Mouse (Mus musculus): ENCODE results near the gene Usp34. TPM values are rescaled to one million over a fixed set of nuclear protein-coding genes. Genes with fewer than 3 reads are reported as not detected.

The Usp34 gene
- total and polyA plus RNA-seq, 2 experiments: 3.0 to 29.4 TPM

DNA sequence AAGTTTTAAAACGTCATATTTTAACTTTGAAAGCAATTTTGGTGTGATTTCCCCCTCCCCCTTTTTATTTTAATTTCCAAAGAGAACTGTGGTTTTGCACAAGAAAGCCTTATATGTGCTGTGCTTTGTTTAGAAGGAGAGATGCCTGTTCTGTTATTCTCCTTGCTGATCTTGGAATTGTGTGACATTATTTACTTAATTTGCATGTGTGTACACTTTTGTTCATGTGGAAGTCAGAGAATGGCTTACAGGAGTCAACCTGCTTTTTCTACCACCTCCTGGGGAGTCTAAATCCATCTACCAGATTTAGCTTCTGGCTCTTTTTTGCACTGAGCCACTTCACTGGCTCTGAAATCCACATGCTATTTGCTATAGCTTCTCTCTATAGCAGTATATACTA is 76.1 kb downstream of the Usp34 start:
- TF ChIP-seq CTCF (IDR thresholded peaks at IDR 0.05; ENCODE audit: low read depth, low read length): no peak
- no peak for TF ChIP-seq POLR2A (IDR thresholded peaks at IDR 0.05; ENCODE audit: extremely low read depth, insufficient read depth, low read length)

DNA sequence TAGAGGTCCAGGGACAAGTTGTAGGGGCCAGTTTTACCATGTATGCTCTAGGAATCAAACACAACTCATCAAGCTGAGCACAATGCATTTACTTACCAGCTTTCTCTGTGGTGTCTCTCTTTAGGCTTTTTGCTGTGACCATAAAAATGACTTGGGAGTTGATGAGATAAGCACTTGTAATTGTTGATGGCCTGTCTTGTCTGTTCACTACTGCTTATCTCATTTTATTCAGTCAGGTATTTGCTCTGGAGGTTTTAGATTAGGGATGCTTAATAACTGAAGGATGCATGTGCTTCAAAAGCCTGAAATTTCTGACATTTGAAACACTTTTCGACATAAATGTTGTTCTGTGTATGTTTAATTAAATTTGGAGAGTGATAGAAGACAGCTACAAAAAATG is 83.0 kb downstream of the Usp34 start:
- Histone ChIP-seq H3K4me3 (ENCODE audit: insufficient read depth, low read depth, low read length) (no peak overlapping the region), H3K27ac (replicated peaks; ENCODE audit: insufficient read depth, low read depth, low read length) (no peak overlapping the region), H3K27me3 (ENCODE audit: control insufficient read depth, insufficient read depth, low read length) (no peaks in the 10 kb centered on the region), H3K36me3 (ENCODE audit: control insufficient read depth, insufficient read depth, low read length) (peaks cover 34% of the 10 kb centered on the region), H3K9ac (ENCODE audit: low read depth, low read length) (no peak overlapping the region), H3K4me1 (ENCODE audit: control insufficient read depth, insufficient read depth, low read length) (no peaks in the 10 kb centered on the region), H3K79me2 (ENCODE audit: control insufficient read depth, insufficient read depth, low read length) (no peaks in the 10 kb centered on the region)
- 96% methylated on average over 1 of the region's 1 CpGs for WGBS
- no peak for DNase-seq (ENCODE audit: extremely low read depth, low read depth, low spot score)
- no peak for TF ChIP-seq CTCF (IDR thresholded peaks at IDR 0.05; ENCODE audit: low read depth, low read length)
- TF ChIP-seq POLR2A (IDR thresholded peaks at IDR 0.05; ENCODE audit: extremely low read depth, insufficient read depth, low read length): no peak

More for the DNA sequence above, 76.1 kb downstream of the Usp34 start:
- Histone ChIP-seq H3K4me3 (ENCODE audit: insufficient read depth, low read depth, low read length) (no peak overlapping the region), H3K9ac (ENCODE audit: low read depth, low read length) (no peak overlapping the region), H3K27ac (replicated peaks; ENCODE audit: insufficient read depth, low read depth, low read length) (no peak overlapping the region), H3K4me1 (ENCODE audit: control insufficient read depth, insufficient read depth, low read length) (no peaks in the 10 kb centered on the region), H3K27me3 (ENCODE audit: control insufficient read depth, insufficient read depth, low read length) (no peaks in the 10 kb centered on the region), H3K36me3 (ENCODE audit: control insufficient read depth, insufficient read depth, low read length) (peaks cover 20% of the 10 kb centered on the region), H3K79me2 (ENCODE audit: control insufficient read depth, insufficient read depth, low read length) (peaks cover 2% of the 10 kb centered on the region; the same call in 1 of the 2 replicates)
- 84% methylated on average over 1 of the region's 1 CpGs for WGBS
- no peak for DNase-seq (ENCODE audit: extremely low read depth, low read depth, low spot score)

DNA sequence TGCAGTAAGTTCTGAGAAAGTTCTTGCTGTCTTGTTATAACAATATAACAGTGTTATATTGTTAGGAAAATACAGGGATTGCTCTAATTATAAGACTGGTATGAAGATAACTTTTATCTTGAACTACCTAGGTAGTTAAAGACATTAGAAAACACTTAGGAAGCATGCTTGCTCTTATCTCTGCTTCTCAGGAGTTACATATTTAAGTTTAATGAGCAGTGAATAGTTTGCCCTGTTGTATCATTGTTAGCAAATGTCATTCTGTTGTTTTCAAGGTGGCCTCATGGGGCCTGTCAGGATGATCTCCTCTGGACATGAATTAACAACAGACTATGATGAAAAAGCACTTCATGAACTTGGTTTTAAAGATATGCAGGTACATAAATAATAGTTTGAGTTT is 85.9 kb downstream of the Usp34 start:
- no peaks in the 10 kb centered on the region for H3K4me1 ChIP-seq (ENCODE audit: control insufficient read depth, insufficient read depth, low read length)
- DNase-seq (ENCODE audit: extremely low read depth, low read depth, low spot score): no peak
- H3K27ac ChIP-seq (replicated peaks; ENCODE audit: insufficient read depth, low read depth, low read length): no peak overlapping the region
- no peak overlapping the region for H3K4me3 ChIP-seq (ENCODE audit: insufficient read depth, low read depth, low read length)
- H3K79me2 ChIP-seq (ENCODE audit: control insufficient read depth, insufficient read depth, low read length): no peaks in the 10 kb centered on the region; the same call in 1 of the 2 replicates
- no peaks in the 10 kb centered on the region for H3K27me3 ChIP-seq (ENCODE audit: control insufficient read depth, insufficient read depth, low read length)
- H3K9ac ChIP-seq (ENCODE audit: low read depth, low read length): no peak overlapping the region
- H3K36me3 ChIP-seq (ENCODE audit: control insufficient read depth, insufficient read depth, low read length): peaks cover 38% of the 10 kb centered on the region
- TF ChIP-seq CTCF (IDR thresholded peaks at IDR 0.05; ENCODE audit: low read depth, low read length): no peak
- TF ChIP-seq POLR2A (IDR thresholded peaks at IDR 0.05; ENCODE audit: extremely low read depth, insufficient read depth, low read length): no peak

DNA sequence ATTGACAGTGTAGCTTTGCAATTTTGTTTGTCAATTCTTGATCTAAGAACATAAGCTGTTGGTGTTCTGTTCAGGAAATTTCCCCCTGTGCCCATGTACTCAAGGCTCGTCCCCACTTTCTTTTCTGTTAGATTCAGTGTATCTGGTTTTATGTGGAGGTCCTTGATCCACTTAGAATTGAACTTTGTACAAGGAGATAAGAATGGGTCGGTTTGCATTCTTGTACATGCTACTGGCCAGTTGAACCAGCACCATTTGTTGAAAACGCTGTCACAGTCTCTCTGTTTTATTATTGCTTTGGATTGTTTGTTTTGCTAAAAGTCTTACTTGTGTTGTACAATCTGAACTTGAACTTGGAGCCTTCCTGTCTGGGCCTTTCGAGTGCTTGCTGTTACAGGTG is 89.9 kb downstream of the Usp34 start:
- H3K27ac ChIP-seq (replicated peaks; ENCODE audit: insufficient read depth, low read depth, low read length): no peak overlapping the region
- H3K36me3 ChIP-seq (ENCODE audit: control insufficient read depth, insufficient read depth, low read length): peaks cover 36% of the 10 kb centered on the region
- no peaks in the 10 kb centered on the region for H3K4me1 ChIP-seq (ENCODE audit: control insufficient read depth, insufficient read depth, low read length)
- no peak for TF ChIP-seq POLR2A (IDR thresholded peaks at IDR 0.05; ENCODE audit: extremely low read depth, insufficient read depth, low read length)
- TF ChIP-seq CTCF (IDR thresholded peaks at IDR 0.05; ENCODE audit: low read depth, low read length): no peak
- DNase-seq (ENCODE audit: extremely low read depth, low read depth, low spot score): no peak
- H3K9ac ChIP-seq (ENCODE audit: low read depth, low read length): no peak overlapping the region
- H3K79me2 ChIP-seq (ENCODE audit: control insufficient read depth, insufficient read depth, low read length): no peaks in the 10 kb centered on the region; the same call in 1 of the 2 replicates
- WGBS: 56% methylated on average over 4 of the region's 4 CpGs
- no peak overlapping the region for H3K4me3 ChIP-seq (ENCODE audit: insufficient read depth, low read depth, low read length)
- no peaks in the 10 kb centered on the region for H3K27me3 ChIP-seq (ENCODE audit: control insufficient read depth, insufficient read depth, low read length)

DNA sequence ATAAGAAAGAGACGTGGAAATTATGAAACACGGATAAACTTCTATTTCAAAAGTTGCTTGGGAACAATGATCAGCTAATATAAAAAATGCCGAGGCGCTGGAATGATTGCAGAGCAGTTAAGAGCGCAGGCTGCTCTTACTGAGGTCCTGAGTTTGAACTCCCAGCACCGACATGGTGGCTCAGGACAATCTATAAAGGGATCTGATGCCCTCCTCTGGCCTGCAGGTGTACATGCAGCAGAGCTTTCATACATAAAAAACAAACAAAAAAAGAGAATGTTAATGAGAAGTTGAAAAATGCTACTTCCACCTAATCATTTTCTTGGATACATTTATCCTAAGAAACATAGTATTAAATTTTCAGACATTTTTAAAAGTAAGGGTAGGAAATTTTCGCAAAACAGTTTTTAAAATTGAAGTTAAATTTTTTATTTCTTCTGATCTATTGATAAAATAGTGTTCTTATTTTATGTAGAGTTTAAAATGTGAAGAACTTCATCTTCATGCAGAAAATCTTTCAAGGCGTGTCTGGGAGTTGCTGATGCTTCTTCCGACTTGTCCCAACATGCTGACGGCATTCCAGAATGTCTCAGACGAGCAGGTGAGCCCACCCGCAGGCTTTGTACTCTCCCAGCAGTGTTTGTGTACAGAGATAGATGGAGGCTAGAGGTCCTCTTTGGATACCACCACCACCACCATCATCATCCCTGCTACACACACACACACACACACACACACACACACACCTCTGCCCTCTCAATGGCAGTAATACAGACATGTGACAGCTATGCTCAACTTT is 94.5 kb downstream of the Usp34 start:
- Histone ChIP-seq H3K4me3 (ENCODE audit: insufficient read depth, low read depth, low read length) (no peak overlapping the region), H3K27ac (replicated peaks; ENCODE audit: insufficient read depth, low read depth, low read length) (no peak overlapping the region), H3K36me3 (ENCODE audit: control insufficient read depth, insufficient read depth, low read length) (peaks cover 37% of the 10 kb centered on the region), H3K9ac (ENCODE audit: low read depth, low read length) (no peak overlapping the region), H3K27me3 (ENCODE audit: control insufficient read depth, insufficient read depth, low read length) (no peaks in the 10 kb centered on the region), H3K4me1 (ENCODE audit: control insufficient read depth, insufficient read depth, low read length) (no peaks in the 10 kb centered on the region), H3K79me2 (ENCODE audit: control insufficient read depth, insufficient read depth, low read length) (no peaks in the 10 kb centered on the region)
- no peak for DNase-seq (ENCODE audit: extremely low read depth, low read depth, low spot score)
- WGBS: 92% methylated on average over 12 of the region's 12 CpGs
- TF ChIP-seq POLR2A (IDR thresholded peaks at IDR 0.05; ENCODE audit: extremely low read depth, insufficient read depth, low read length) (no peak), CTCF (IDR thresholded peaks at IDR 0.05; ENCODE audit: low read depth, low read length) (no peak)

DNA sequence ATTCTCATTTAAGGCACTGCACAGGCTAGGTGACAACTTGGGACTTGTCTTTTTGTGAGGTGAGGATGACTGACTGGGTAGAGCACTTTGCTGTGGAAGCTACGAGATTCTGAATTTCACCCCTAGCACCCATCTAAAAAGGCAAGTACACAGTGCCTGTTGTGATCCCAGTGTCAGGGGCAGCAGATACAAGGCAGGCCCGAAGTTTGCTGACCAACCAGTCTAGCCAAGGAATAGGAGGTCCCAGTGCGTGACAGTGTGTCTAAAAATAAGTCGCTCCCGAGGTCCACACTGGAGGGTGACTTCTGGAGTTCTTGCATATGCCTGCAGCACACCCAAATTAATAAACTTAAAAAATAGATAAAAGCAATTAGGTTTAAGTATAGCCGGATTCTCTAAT is 121.6 kb downstream of the Usp34 start:
- peaks cover 54% of the 10 kb centered on the region for H3K36me3 ChIP-seq (ENCODE audit: control insufficient read depth, insufficient read depth, low read length)
- TF ChIP-seq CTCF (IDR thresholded peaks at IDR 0.05; ENCODE audit: low read depth, low read length): no peak
- TF ChIP-seq POLR2A (IDR thresholded peaks at IDR 0.05; ENCODE audit: extremely low read depth, insufficient read depth, low read length): no peak
- no peaks in the 10 kb centered on the region for H3K27me3 ChIP-seq (ENCODE audit: control insufficient read depth, insufficient read depth, low read length)
- H3K27ac ChIP-seq (replicated peaks; ENCODE audit: insufficient read depth, low read depth, low read length): no peak overlapping the region
- no peaks in the 10 kb centered on the region for H3K79me2 ChIP-seq (ENCODE audit: control insufficient read depth, insufficient read depth, low read length)
- WGBS: 91% methylated on average over 6 of the region's 6 CpGs
- DNase-seq (ENCODE audit: extremely low read depth, low read depth, low spot score): no peak
- H3K4me3 ChIP-seq (ENCODE audit: insufficient read depth, low read depth, low read length): no peak overlapping the region
- no peaks in the 10 kb centered on the region for H3K4me1 ChIP-seq (ENCODE audit: control insufficient read depth, insufficient read depth, low read length)
- H3K9ac ChIP-seq (ENCODE audit: low read depth, low read length): no peak overlapping the region
